Mouse (Mus musculus) hindbrain, embryonic 12.5 days (tissue): ENCODE results near the gene Atp5g3. TPM values are rescaled to one million over a fixed set of nuclear protein-coding genes. Genes with fewer than 3 reads are reported as not detected.

Experiments
- ATAC-seq: fragments of 200-750 bp; cut with Nextera tagmentation; 2 replicates; pipeline ENCODE4 v1.8.0; 2017; ENCODE audit warnings: moderate TSS enrichment; ENCODE audit not compliant: low FRiP score
- H3K27ac ChIP-seq: fragments of 300-500 bp; sonication (generic); 2 replicates; pipeline ENCODE4 v1.5.1; 2016; ENCODE audit warnings: mild to moderate bottlenecking
- H3K27me3 ChIP-seq: fragments of 300-500 bp; sonication (generic); 2 replicates; pipeline ENCODE4 v1.6.1; 2016; ENCODE audit warnings: mild to moderate bottlenecking
- H3K36me3 ChIP-seq: fragments of 300-500 bp; sonication (generic); 2 replicates; pipeline ENCODE4 v1.6.1; 2016; ENCODE audit warnings: mild to moderate bottlenecking
- H3K4me1 ChIP-seq: fragments of 300-500 bp; sonication (generic); 2 replicates; pipeline ENCODE4 v1.6.1; 2016
- H3K4me2 ChIP-seq: fragments of 300-500 bp; sonication (generic); replicated peaks from 2 replicates; pipeline ENCODE4 v1.6.1; 2016; ENCODE audit warnings: mild to moderate bottlenecking
- H3K4me3 ChIP-seq: fragments of 300-500 bp; sonication (generic); 2 replicates; pipeline ENCODE4 v1.5.1; 2016; ENCODE audit warnings: mild to moderate bottlenecking
- H3K9ac ChIP-seq: fragments of 300-500 bp; sonication (generic); 2 replicates; pipeline ENCODE4 v1.6.1; 2016; ENCODE audit warnings: mild to moderate bottlenecking, moderate library complexity
- H3K9me3 ChIP-seq: fragments of 300-500 bp; sonication (generic); replicated peaks from 2 replicates; pipeline ENCODE4 v1.6.1; 2016; ENCODE audit warnings: mild to moderate bottlenecking
- WGBS: fragments of 180-500 bp; shearing (Covaris S2); methylation state at CpG from one replicate; pipeline ENCODE4 v1.1.7; 2016; 5-methylcytosine and 5-hydroxymethylcytosine counted together
- polyA plus RNA-seq: library from polyadenylated mRNA; unstranded; fragments of >200 nt; fragmentation: Nextera tagmentation; extraction: Ambion mirVana; gene quantifications from 2 replicates; pipeline ENCODE4 v1.2.1, GENCODE M21; 2016

Gene Atp5g3
- polyA plus RNA-seq, 1 experiment from 2014 or later, result 788 TPM

DNA sequence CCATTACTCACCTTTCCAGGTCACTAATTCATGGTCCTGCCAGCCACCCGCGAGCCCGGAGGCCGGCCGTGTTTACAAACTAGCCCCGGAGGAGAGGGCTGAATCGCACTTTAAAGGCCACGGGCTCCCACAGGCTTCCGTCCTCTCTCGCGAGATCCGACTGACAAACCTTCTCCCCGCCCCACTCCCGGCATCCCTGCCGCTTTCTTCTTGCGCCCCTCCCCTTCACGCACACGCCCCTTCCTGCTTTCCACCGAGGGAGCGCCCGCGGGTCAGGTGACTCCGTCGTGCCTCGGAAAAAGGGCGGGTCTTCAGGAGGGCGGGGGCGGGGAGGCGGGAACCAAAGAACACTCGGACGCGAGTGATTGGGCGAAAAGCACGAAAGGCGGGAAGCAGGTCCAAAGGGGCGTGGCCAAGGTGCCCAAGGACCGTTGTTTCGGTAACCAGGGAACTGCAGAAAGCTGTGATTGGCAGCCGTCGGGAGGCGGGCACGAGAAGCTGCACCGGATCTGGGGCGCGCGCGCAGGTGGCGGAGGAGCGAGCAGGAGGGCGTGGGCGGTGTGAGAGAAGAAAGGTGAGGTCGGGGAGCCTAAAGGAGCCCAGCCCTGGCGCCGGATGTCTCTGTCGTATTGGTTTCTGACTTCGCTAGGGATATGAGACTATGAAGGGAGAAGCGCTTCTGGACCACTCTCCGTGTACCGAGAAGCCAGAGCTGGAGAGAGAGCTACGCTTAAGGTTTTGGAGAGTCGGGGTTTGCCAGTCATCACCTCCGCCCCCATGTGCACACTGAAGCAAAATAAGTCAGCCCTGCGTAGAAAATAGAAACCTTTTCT is 18.4 kb downstream of the Atp5g3 start, which contains the start of gene Atf2:
Gene Atf2, minus strand, starts transcription at position 176 of the 833 bp plus-strand sequence.
- Histone ChIP-seq H3K27me3 (no peaks in the 10 kb centered on the region), H3K27ac (peak within 1 kb of the TSS; percentile 97), H3K9me3 (no peaks in the 10 kb centered on the region), H3K4me1 (peaks cover 11% of the 10 kb centered on the region), H3K36me3 (no peaks in the 10 kb centered on the region), H3K4me2 (peak within 1 kb of the TSS; percentile 62), H3K9ac (peak within 1 kb of the TSS; percentile 93), H3K4me3 (peak within 1 kb of the TSS; percentile 82)
- WGBS, result under 1% methylated on average over 62 of the region's 63 CpGs
- ATAC-seq, result peak; percentile 96

DNA sequence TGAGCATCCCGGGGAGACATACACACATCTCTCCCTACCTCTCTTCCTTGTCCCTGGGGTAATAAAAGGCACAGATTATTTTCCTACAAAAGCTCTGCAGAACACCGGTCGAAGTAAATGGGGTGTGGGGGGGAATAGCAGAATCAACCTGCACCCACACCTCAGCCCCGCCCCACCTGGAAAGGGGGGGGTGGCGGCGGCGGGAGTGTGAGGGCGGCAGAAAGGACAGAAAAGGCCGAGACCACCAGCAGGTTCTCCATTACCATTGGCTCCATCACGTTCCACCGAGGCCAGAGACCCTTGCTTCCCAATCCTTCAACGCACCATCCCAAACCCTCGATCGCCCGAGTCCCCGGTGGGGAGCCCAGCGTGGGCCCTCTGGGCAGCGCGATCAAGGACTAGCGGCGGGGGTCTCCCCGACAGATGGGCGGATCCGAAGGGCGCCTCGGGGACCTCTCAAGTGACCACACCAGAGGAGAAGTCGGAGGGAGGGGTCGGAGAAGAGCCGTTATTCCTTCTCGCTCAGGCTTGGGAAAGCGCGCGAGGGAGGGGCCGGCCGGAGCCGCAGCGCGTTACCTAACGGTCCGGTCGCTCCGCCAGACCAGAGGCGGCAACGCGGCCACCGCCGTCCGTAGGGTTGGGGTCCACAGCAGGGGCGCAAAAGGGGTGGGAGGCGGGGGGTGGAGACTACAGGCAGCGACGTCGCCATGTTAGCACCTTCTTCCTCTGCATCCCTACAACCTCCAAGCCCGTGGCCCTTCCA is 19.2 kb downstream of the Atp5g3 start:
- Histone ChIP-seq H3K36me3 (no peaks in the 10 kb centered on the region), H3K9ac (peak overlapping the region; percentile 93), H3K9me3 (no peaks in the 10 kb centered on the region), H3K4me2 (peak overlapping the region; percentile 62), H3K4me3 (peak overlapping the region; percentile 82), H3K4me1 (peaks cover 11% of the 10 kb centered on the region), H3K27ac (peak overlapping the region; percentile 97), H3K27me3 (no peaks in the 10 kb centered on the region)
- peak; percentile 69; the same call in 1 of the 2 replicates for ATAC-seq
- under 1% methylated on average over 52 of the region's 54 CpGs for WGBS

DNA sequence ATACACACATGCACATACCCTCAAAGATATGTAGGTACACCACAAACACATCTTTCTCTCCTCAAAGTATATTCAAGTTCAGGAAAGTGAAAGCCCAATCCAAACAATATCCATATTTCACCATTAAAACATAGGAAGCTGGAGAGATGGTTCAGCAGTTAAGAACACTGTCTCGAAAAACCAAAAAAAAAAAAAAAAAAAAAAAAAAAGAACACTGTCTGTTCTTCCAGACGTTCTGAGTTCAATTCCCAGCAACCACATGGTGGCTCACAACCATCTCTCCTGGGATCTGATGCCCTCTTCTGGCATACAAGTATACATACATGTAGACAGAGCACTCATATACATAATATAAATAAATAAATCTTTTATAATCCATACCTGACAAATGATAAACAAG is 25.1 kb downstream of the Atp5g3 start:
- WGBS, result 80% methylated on average over 2 of the region's 2 CpGs
- Histone ChIP-seq H3K27me3 (no peaks in the 10 kb centered on the region), H3K4me2 (no peak overlapping the region), H3K27ac (no peak overlapping the region), H3K9ac (no peak overlapping the region), H3K9me3 (no peaks in the 10 kb centered on the region), H3K36me3 (no peaks in the 10 kb centered on the region), H3K4me3 (no peak overlapping the region), H3K4me1 (0 out of 2 replicates have a peak, but pooled peaks cover 3% of the 10 kb centered on the region)
- ATAC-seq, result no peak

DNA sequence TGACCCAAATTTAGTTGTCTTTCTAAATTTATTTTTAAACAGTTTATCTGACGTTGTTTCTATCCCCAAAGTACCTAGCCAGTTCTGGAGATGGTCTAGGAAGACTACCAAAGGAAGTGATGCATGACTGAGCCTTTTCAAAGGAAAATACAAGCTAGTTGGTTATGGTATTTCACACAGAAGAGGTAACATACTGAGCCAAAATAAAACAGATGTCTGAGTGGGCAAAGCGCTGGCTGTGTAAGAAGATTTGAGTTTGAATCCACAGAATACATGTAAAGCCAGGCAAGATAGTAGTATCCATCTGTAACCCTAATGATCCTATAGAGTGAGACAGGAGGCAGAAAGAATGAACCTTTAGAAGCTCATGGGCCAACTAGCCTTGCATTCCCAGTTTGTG is 33.2 kb downstream of the Atp5g3 start:
- H3K4me3 ChIP-seq, result no peak overlapping the region
- no peaks in the 10 kb centered on the region for H3K4me1 ChIP-seq
- no peak overlapping the region for H3K27ac ChIP-seq
- H3K4me2 ChIP-seq, result no peak overlapping the region
- peaks cover 8% of the 10 kb centered on the region; the same call in 1 of the 2 replicates for H3K36me3 ChIP-seq
- no peaks in the 10 kb centered on the region for H3K27me3 ChIP-seq
- WGBS, result 91% methylated on average over 2 of the region's 2 CpGs
- no peaks in the 10 kb centered on the region for H3K9me3 ChIP-seq
- ATAC-seq, result no peak
- no peak overlapping the region for H3K9ac ChIP-seq

DNA sequence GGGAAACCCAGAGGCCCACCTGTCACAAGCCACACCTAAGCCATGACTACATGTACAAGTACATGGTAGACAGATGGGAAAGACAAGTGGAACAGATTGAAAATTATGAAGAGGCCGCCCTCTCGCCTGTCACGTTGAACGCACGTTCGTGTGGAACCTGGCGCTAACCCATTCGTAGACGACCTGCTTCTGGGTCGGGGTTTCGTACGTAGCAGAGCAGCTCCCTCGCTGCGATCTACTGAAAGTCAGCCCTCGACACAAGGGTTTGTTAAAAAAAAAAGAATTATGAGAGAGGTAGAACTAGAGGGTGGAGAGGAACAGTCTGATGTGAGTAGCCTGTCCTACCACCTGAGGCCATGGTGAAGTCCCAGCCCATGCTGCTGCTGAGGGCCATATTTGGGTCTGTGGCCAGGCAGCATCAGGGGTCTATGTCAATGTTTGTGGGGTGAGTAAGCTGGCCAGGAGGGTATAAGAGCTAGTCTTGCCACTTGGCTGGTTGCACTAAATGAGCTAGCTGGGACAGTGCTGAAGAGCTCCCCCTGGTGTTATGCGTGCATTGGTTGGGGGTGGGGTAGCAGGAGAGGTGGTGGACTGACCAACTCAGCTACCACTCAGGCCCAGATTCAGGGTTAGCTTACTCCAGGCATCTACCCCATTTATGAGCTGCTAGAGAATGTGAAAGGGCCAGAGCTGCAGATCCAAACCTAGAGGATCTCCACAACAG is 43.2 kb downstream of the Atp5g3 start:
- H3K36me3 ChIP-seq, result peaks cover 21% of the 10 kb centered on the region; the same call in 1 of the 2 replicates
- H3K27ac ChIP-seq, result no peak overlapping the region
- H3K4me2 ChIP-seq, result no peak overlapping the region
- ATAC-seq, result no peak
- H3K9me3 ChIP-seq, result no peaks in the 10 kb centered on the region
- no peaks in the 10 kb centered on the region for H3K27me3 ChIP-seq
- H3K4me3 ChIP-seq, result no peak overlapping the region
- H3K9ac ChIP-seq, result no peak overlapping the region
- no peaks in the 10 kb centered on the region for H3K4me1 ChIP-seq
- 81% methylated on average over 16 of the region's 16 CpGs for WGBS

DNA sequence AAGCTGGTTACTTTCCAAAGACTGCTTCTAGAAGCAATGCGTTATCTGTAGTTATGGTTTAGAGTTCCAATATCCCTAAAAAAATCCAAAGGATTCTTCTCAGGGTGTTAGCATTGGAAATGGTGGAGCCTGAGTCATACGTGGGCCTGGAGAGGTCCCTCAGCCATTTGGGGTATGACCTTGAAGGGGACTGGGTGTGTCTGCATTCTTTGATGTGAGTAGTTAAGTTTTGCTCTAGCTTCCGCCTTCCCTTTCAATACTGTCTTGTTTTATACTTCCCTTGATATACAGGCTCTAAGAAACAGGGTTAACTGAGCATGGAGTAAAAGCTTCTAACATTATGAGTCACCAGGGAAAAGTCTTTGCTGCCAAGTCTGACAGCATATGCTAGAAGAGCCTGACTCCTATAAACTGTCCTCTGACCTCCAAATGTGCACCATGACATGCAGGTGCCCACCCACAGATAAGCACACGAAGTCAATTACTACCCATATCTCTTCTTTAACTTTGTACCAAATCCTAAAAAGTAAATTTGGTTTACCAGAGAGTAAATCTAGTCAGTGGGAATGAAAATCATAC is 51.0 kb downstream of the Atp5g3 start:
- Histone ChIP-seq H3K9me3 (no peaks in the 10 kb centered on the region), H3K27ac (no peak overlapping the region), H3K9ac (no peak overlapping the region), H3K4me3 (no peak overlapping the region), H3K27me3 (no peaks in the 10 kb centered on the region), H3K4me1 (no peaks in the 10 kb centered on the region), H3K4me2 (no peak overlapping the region), H3K36me3 (0 out of 2 replicates have a peak, but pooled peaks cover 3% of the 10 kb centered on the region)
- 97% methylated on average over 4 of the region's 4 CpGs for WGBS
- ATAC-seq, result no peak

Other genes with a start within 250 kb of the Atp5g3 start
- gene Chn1, start 136.0 kb downstream of the Atp5g3 start, polyA plus RNA-seq, result 91.3 and 93.8 TPM in 2 replicates
- 108 and 114 TPM in 2 replicates for gene Atf2, start 18.7 kb downstream of the Atp5g3 start, polyA plus RNA-seq